Mouse (Mus musculus) right cerebral cortex, postnatal 14 days (tissue): ENCODE measurements around the gene Ddb1.
"Not testable (repeated sequence)": the region's sequence is repeated elsewhere in the genome, so short reads cannot be mapped to it uniquely, and the experiment has no call there.

Source experiments
- DNase-seq: peaks from one replicate; pipeline ENCODE4 v3.0.0; 2022

Ddb1 gene

GRCm38 (mm10) chr19:10605293-10605900, at the start of gene Ddb1, which contains the start of gene Tkfc:
Gene Ddb1 (plus strand): TSS chr19:10605327.
Gene Tkfc (minus strand): TSS chr19:10605654.
- peak; percentile 99 for DNase-seq

DNA sequence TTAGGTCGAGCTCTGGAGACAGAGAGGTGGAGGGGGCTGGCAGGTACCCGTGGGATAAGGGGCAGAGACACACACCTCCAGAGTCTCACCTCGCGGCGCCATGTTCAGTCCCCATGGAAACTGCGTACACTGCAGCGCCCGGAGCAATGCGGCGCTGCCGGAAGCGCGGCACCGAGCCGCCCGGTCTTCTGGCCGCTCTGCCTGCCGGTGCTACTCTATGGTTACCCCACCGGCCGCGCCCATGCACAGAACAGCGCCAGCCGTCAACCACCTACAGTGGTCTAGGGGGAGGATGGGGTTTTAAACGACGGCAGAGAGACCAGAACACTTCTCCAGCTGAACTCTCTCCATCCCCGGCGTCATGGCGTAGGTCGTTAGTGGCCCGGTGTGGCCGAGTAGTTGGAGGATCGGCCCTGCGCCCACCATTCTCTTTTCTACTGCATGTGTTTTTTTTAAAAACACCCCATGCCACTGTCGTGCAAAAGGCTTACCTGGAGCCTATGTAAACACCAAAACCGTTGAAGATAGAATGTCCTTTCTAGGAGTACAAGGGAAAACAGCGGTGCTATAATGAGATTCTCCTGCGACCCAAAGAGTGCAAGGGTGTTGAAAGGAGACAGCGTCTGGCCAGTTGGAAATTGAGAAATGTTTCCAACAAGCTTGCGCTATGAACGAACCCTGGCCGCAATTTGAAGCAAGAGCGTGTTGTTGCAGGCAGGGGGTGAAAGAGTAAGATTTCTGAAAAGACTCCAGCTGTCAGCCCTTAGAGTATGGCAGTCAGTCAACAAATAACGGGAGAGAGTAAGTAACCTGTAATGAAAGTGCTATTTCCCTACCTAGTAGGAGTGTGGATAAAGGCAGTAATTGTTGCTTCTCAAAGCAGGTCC, 49.3 kb upstream of the Ddb1 start, which contains the start of gene Tmem216:
Tmem216 (minus strand) TSS at position 615 of the 887 bp plus-strand sequence.
- DNase-seq: peak; percentile 84

DNA sequence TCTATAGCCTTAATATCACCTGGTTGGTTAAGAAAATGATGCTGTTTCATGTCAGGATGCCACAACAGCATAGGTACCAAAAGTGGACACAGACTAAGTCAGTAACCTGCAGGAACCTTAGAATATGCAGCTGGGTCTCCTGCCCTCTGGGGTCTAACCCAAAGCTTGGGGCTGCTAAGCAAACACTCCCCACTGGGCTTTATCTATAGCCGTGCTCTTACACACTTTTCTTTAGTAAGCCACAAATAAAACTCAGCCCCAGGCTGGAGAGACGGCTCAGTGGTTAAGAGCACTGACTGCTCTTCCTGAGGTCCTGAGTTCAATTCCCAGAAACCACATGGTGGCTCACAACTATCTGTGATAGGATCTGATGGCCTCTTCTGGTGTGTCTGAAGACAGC, 48.1 kb upstream of the Ddb1 start:
- DNase-seq: no peak

GRCm38 (mm10) chr19:10557430-10557829, 47.7 kb upstream of the Ddb1 start:
- no peak for DNase-seq

DNA sequence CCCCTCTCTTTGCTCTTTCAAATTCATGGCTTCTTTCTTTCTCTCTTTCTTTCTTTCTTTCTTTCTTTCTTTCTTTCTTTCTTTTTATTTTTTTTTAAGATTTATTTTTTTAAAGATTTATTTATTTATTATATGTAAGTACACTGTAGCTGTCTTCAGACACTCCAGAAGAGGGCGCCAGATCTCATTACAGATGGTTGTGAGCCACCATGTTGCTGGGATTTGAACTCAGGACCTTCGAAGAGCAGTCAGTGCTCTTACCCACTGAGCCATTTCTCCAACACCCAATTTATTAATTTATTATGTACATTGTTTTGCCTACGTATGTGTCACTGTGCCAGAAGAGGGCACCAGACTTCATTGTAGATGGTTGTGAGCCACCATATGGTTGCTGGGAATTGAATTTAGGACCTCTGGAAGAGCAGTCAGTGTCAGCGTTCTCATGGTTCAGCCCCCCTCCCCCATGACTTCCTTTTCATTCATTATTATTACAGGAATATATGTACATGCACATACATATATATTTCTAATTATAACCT, 47.2 kb upstream of the Ddb1 start:
- not testable (repeated sequence) for DNase-seq

DNA sequence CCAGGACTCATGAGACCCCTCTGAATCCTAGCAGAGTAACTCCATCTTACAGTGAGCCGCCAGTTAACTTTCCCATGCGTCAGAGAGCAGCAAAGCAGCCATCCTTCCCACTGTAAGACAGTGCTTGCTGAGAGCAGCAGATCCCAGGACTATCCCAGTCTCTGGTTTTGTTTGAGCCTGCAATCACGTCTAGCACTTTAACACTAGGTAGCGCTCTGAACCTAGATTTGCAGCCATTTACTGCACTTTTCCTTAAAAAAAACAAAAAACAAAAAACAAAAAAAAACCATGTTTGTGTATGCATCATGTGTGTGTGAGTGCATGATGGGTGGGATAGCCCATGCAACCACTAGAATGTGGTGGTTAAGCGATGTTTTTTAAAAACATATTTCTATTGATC, 45.0 kb upstream of the Ddb1 start:
- no peak for DNase-seq

- no peak for DNase-seq
Measured at GRCm38 (mm10) chr19:10561558-10562314, 43.4 kb upstream of the Ddb1 start.

DNA sequence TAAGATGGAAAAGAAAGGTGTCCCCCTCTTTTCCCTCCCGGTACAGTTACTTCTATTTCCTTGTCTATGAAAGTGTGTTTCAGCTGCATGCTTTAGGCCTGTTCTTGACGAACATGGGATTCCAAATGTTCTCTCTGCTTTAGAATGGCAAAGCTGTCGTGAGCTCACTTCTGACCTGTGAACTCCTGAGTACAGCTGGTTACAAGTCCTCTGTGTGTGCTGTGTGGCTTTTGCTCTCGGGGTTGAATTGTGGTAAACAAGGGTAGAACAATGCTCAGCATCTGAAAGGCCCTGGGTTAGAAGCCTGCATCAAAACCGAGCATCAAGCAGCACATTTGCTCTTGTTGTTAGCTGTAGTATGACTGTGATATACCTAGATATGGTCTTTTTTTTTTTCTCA, 42.8 kb upstream of the Ddb1 start:
- DNase-seq: no peak

GRCm38 (mm10) chr19:10564278-10564677, 40.8 kb upstream of the Ddb1 start:
- DNase-seq: no peak

GRCm38 (mm10) chr19:10565217-10565616, 39.9 kb upstream of the Ddb1 start:
- no peak for DNase-seq

GRCm38 (mm10) chr19:10569627-10570026, 35.5 kb upstream of the Ddb1 start:
- DNase-seq: no peak

DNA sequence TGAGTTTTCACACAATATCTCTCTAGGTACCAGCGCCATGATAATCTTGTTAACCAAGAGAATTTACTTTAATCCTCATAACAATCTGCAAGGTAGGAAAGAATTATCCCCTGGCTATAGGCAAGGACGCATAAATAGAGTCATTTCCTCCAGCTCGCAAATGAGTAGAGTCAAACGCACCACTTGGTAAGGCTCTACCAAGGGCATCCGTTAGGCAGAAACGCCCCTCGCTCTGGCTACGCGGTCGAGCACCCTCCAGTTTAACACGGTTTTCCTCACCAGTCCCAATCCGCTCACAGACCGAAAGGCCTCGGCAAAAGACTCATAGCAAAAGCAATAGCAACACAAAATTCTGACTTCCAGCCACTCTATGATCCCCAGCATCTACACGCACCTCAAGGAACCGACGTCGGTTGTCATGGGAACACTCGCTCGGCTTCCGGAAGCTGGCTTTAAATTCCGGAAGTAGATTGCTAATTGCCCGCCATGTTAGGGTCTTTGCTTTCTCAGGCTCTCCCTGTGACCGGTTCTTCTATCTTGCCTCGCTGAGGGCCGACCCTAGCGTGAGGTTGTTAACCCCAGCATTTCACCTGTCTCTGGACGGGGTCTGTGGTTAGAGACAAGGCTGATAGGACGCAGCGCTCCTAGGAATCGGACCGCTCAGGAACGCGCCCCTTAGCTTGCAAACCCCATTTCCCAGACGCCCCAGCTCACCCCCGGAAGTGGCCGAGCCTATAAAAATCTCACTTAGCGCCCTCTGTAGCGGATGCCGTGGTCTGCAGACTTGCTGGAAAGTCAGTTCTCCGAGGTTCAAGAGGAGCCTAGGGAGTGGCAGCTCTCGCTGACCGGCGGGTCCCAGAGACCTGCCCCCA, 28.2 kb upstream of the Ddb1 start, which contains the start of the genes Cyb561a3 and Tmem138:
Cyb561a3 (plus strand) TSS at position 483 of the 872 bp plus-strand sequence.
Tmem138 (minus strand) TSS at position 673 of the 872 bp plus-strand sequence.
- DNase-seq: peak; percentile 87

DNA sequence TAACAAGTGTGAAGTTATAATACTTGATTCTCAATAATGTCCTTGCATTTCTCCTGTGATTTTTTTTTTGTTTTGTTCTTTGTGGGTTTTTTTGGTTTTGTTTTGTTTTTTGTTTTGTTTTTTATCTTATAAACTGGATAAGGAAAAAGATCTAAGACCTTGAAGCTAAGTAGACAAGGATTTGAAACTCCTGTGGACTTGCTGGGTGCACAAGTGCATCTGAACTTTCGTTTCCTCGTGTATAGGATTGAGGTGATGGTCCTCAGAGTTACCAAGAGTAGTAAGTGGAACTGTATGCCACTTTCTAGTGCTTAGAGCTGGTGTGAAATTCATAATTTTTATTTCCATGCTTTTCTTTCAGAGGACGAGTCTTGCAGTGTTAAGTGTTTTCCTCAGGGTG, 25.0 kb upstream of the Ddb1 start:
- DNase-seq: no peak

DNA sequence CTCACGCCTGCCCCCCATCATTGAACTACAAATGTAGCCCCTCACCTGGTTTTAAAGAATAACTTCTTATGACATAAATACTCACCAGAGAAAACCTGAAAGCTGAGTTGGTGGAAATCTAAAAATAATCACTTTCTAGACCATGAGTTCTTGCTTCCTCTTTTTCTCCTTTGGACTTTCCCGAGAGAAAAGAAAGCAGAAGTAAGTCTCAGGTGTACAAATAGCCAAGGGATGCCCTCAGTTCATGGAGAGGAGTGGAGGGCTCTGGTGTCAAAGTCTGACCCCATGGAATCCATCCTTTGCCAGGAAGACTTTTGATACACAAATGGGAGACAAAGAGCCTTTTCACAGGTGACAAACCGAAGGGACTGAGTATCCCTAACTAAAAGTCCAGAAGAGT, 24.4 kb upstream of the Ddb1 start:
- no peak for DNase-seq

- no peak for DNase-seq
Measured at GRCm38 (mm10) chr19:10581984-10582383, 23.1 kb upstream of the Ddb1 start.

- DNase-seq: no peak
Measured at GRCm38 (mm10) chr19:10583550-10584146, 21.5 kb upstream of the Ddb1 start.

DNA sequence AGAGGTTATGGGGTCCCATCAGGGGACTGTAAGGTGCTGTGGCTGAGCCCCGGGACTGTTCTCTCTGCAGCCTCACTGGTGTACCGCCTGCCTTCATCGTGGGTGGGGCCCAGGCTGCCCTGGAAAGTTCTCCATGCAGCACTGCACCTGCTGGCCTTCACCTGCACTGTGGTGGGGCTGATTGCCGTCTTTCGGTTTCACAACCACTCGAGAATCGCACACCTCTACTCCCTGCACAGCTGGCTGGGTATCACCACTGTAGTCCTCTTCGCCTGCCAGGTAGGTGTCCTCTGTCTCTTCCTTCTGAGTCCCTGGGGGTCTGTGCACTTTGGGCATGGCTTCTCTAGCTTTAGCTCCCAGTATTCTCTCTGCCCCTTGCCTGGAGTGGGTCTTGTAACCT, 20.0 kb upstream of the Ddb1 start:
- no peak for DNase-seq

DNA sequence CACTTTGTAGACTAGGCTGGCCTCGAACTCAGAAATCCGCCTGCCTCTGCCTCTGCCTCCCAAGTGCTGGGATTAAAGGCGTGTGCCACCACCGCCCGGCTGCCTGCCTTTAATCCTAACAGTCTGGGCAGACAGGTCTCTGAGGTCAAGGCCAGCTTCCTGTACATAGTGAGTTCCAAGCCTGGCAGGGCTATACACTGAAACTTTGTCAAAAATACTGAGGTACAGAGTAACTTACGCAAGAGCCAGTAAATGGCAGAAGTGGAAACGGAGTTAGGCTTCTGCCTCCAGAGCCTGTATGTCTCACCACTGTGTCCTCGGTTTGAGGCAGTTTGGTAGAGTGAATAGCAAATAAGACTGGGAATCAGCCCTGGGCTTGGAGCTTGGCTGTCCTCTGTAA, 17.9 kb upstream of the Ddb1 start:
- no peak for DNase-seq

GRCm38 (mm10) chr19:10589127-10589857, 15.8 kb upstream of the Ddb1 start:
- DNase-seq: no peak

GRCm38 (mm10) chr19:10590301-10590700, 14.8 kb upstream of the Ddb1 start:
- DNase-seq: no peak
